Mouse (Mus musculus) intestine, embryonic 15.5 days (tissue): ENCODE measurements around the gene Urod. TPM values are rescaled to one million over a fixed set of nuclear protein-coding genes. Genes with fewer than 3 reads are reported as not detected.

Experiments
- ATAC-seq: fragments of 200-750 bp; cut with Nextera tagmentation; 2 replicates; pipeline ENCODE4 v1.8.0; 2017; ENCODE audit warnings: moderate TSS enrichment, moderate library complexity
- H3K27ac ChIP-seq: fragments of 300-500 bp; sonication (generic); 2 replicates; pipeline ENCODE4 v1.5.1; 2015; ENCODE audit warnings: mild to moderate bottlenecking, inconsistent platforms
- H3K27me3 ChIP-seq: fragments of 300-500 bp; sonication (generic); replicated peaks from 2 replicates; pipeline ENCODE4 v1.6.1; 2015; ENCODE audit warnings: inconsistent platforms
- H3K36me3 ChIP-seq: fragments of 300-500 bp; sonication (generic); 2 replicates; pipeline ENCODE4 v1.6.1; 2015; ENCODE audit warnings: inconsistent platforms
- H3K4me1 ChIP-seq: fragments of 300-500 bp; sonication (generic); replicated peaks from 2 replicates; pipeline ENCODE4 v1.6.1; 2015; ENCODE audit warnings: inconsistent platforms
- H3K4me2 ChIP-seq: fragments of 300-500 bp; sonication (generic); replicated peaks from 2 replicates; pipeline ENCODE4 v1.6.1; 2015; ENCODE audit warnings: mild to moderate bottlenecking, inconsistent platforms
- H3K4me3 ChIP-seq: fragments of 300-500 bp; sonication (generic); replicated peaks from 2 replicates; pipeline ENCODE4 v1.5.1; 2015; ENCODE audit warnings: inconsistent platforms
- H3K9ac ChIP-seq: fragments of 300-500 bp; sonication (generic); 2 replicates; pipeline ENCODE4 v1.6.1; 2015; ENCODE audit warnings: inconsistent platforms
- H3K9me3 ChIP-seq: fragments of 300-500 bp; sonication (generic); 2 replicates; pipeline ENCODE4 v1.6.1; 2016; ENCODE audit warnings: inconsistent platforms
- WGBS: fragments of 180-500 bp; shearing (Covaris S2); methylation state at CpG from one replicate; pipeline ENCODE4 v1.1.7; 2015; 5-methylcytosine and 5-hydroxymethylcytosine counted together
- polyA plus RNA-seq: library from polyadenylated mRNA; unstranded; fragments of >200 nt; fragmentation: Nextera tagmentation; extraction: Ambion mirVana; gene quantifications from 2 replicates; pipeline ENCODE4 v1.2.1, GENCODE M21; 2015

Urod gene
- polyA plus RNA-seq: 68.7 and 75.4 TPM in 2 replicates

- peak within 1 kb of the TSS; percentile 80 for H3K27ac ChIP-seq
Observed at GRCm38 (mm10) chr4:116993672-116994621, at the start of gene Urod. Gene Urod (minus strand): TSS chr4:116994413.

DNA sequence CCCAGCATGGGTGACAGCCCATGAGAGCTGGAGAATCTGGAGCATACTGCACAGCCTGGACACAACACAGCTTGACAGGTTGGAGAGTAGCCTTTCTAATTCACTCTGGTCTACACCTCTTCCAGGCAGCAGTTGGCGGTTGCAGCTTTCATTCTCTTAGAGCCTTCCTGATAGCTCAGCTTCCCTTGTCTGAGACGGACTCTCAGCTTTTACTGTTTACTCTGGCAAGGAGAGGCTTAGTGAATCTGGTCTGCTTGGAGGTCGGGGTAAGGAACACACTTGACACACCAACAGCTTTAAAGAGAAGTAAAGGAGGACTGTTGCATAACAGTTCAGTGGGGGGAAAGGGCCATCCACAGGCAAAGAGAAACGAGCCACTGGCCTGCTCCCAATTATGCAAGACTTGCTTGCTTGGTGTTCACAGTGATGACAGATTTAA is 47.1 kb upstream of the Urod start:
- H3K9ac ChIP-seq: no peak overlapping the region
- no peak overlapping the region for H3K27ac ChIP-seq
- no peak for ATAC-seq
- 42% methylated on average over 4 of the region's 4 CpGs for WGBS
- no peak overlapping the region for H3K4me3 ChIP-seq
- 0 out of 2 replicates have a peak, but pooled peaks cover 3% of the 10 kb centered on the region for H3K4me1 ChIP-seq
- no peak overlapping the region for H3K4me2 ChIP-seq
- H3K9me3 ChIP-seq: no peaks in the 10 kb centered on the region
- no peaks in the 10 kb centered on the region for H3K27me3 ChIP-seq
- H3K36me3 ChIP-seq: no peaks in the 10 kb centered on the region

More at GRCm38 (mm10) chr4:116993672-116994621, at the start of gene Urod:
- H3K4me3 ChIP-seq: peak within 1 kb of the TSS; percentile 99
- peaks cover 3% of the 10 kb centered on the region; the same call in 1 of the 2 replicates for H3K36me3 ChIP-seq
- H3K9me3 ChIP-seq: no peaks in the 10 kb centered on the region
- WGBS: under 1% methylated on average over 38 of the region's 38 CpGs
- H3K4me2 ChIP-seq: peak within 1 kb of the TSS; percentile 96
- no peaks in the 10 kb centered on the region for H3K27me3 ChIP-seq
- peaks cover 28% of the 10 kb centered on the region for H3K4me1 ChIP-seq
- peak; percentile 94 for ATAC-seq
- peak within 1 kb of the TSS; percentile 85 for H3K9ac ChIP-seq

- Histone ChIP-seq H3K4me3 (no peak overlapping the region), H3K36me3 (no peaks in the 10 kb centered on the region), H3K27me3 (no peaks in the 10 kb centered on the region), H3K9me3 (no peaks in the 10 kb centered on the region), H3K27ac (no peak overlapping the region), H3K9ac (no peak overlapping the region), H3K4me1 (0 out of 2 replicates have a peak, but pooled peaks cover 3% of the 10 kb centered on the region), H3K4me2 (no peak overlapping the region)
- no peak for ATAC-seq
- 72% methylated on average over 1 of the region's 1 CpGs for WGBS
Observed at GRCm38 (mm10) chr4:117040791-117041190, 46.6 kb upstream of the Urod start.

- Histone ChIP-seq H3K36me3 (no peaks in the 10 kb centered on the region), H3K4me1 (0 out of 2 replicates have a peak, but pooled peaks cover 3% of the 10 kb centered on the region), H3K4me3 (no peak overlapping the region), H3K27me3 (no peaks in the 10 kb centered on the region), H3K9me3 (no peaks in the 10 kb centered on the region), H3K27ac (peak overlapping the region; percentile 37), H3K4me2 (no peak overlapping the region), H3K9ac (no peak overlapping the region)
- 34% methylated on average over 9 of the region's 9 CpGs for WGBS
- no peak for ATAC-seq
Observed at GRCm38 (mm10) chr4:117039925-117040687, 45.9 kb upstream of the Urod start.

- Histone ChIP-seq H3K27ac (no peak overlapping the region), H3K4me1 (no peaks in the 10 kb centered on the region), H3K4me3 (no peak overlapping the region), H3K36me3 (peaks cover 7% of the 10 kb centered on the region; the same call in 1 of the 2 replicates), H3K9ac (no peak overlapping the region), H3K27me3 (no peaks in the 10 kb centered on the region), H3K4me2 (no peak overlapping the region), H3K9me3 (no peaks in the 10 kb centered on the region)
- ATAC-seq: no peak
- 100% methylated on average over 1 of the region's 1 CpGs for WGBS
Observed at GRCm38 (mm10) chr4:117031105-117031504, 36.9 kb upstream of the Urod start.

GRCm38 (mm10) chr4:117023469-117023868 is 29.3 kb upstream of the Urod start:
- no peak overlapping the region for H3K4me2 ChIP-seq
- ATAC-seq: no peak
- H3K36me3 ChIP-seq: peaks cover 3% of the 10 kb centered on the region; the same call in 1 of the 2 replicates
- H3K9ac ChIP-seq: no peak overlapping the region
- H3K4me3 ChIP-seq: no peak overlapping the region
- WGBS: 93% methylated on average over 4 of the region's 4 CpGs
- no peak overlapping the region for H3K27ac ChIP-seq
- H3K9me3 ChIP-seq: no peaks in the 10 kb centered on the region
- H3K4me1 ChIP-seq: 0 out of 2 replicates have a peak, but pooled peaks cover 6% of the 10 kb centered on the region
- no peaks in the 10 kb centered on the region for H3K27me3 ChIP-seq

DNA sequence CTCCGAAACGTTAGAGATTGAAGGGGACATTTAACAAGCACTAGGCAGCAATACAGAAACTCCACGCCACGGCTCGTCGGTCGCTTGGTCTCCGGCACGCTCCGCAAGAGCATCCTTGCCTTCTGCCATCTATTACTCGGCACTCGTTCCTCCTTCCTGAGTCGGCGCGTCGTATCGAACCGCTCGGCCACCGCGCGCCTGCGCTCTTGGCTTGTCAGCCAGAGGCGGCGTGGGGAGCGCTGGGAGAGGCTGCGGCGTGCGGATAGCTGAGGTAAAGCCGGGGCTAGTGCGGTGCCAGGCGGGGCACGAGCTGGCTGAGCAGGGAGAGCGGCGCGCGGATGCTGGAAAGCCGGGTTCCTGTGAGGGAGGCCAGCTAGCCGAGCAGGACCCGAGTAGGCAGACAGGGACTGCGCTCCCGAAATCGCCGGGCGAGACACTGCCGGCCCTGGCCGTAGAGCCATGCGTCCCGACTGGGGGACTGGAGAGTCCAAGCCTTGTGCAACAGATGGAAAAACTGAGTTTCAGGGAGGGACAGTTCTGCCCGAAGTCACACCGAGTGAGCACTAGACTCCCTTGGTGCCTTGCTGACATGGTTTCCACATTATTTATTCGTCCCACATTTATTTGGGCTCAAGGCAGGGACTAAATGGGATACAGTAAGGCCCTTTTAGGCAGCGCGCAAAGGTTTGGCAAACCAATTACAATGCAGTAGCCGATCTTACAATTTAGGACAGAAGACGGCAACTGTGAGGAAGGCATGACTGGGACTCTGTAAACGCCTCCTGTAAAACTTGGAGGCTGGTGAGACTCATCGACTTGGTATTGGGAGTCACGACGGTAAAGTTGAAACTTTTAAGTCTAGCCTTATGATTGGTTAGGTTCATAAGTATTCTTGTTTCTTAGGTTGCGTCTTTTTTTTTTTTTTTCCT is 25.3 kb upstream of the Urod start, which contains the start of gene Eif2b3:
Eif2b3 (plus strand) TSS at position 197 of the 929 bp plus-strand sequence.
- under 1% methylated on average over 61 of the region's 61 CpGs for WGBS
- Histone ChIP-seq H3K4me2 (peak within 1 kb of the TSS; percentile 71), H3K4me1 (0 out of 2 replicates have a peak, but pooled peaks cover 6% of the 10 kb centered on the region), H3K27me3 (no peaks in the 10 kb centered on the region), H3K27ac (no peak within 1 kb of the TSS), H3K36me3 (no peaks in the 10 kb centered on the region; the same call in 1 of the 2 replicates), H3K9ac (peak within 1 kb of the TSS; percentile 81), H3K4me3 (peak within 1 kb of the TSS; percentile 81), H3K9me3 (no peaks in the 10 kb centered on the region)
- ATAC-seq: peak; percentile 99

- no peaks in the 10 kb centered on the region for H3K27me3 ChIP-seq
- H3K9ac ChIP-seq: no peak overlapping the region
- H3K36me3 ChIP-seq: no peaks in the 10 kb centered on the region; the same call in 1 of the 2 replicates
- no peak overlapping the region for H3K4me3 ChIP-seq
- 0 out of 2 replicates have a peak, but pooled peaks cover 6% of the 10 kb centered on the region for H3K4me1 ChIP-seq
- H3K9me3 ChIP-seq: no peaks in the 10 kb centered on the region
- no peak overlapping the region for H3K4me2 ChIP-seq
- no peak for ATAC-seq
- WGBS: 87% methylated on average over 7 of the region's 7 CpGs
- no peak overlapping the region for H3K27ac ChIP-seq
Observed at GRCm38 (mm10) chr4:117018327-117018726, 24.1 kb upstream of the Urod start.

- Histone ChIP-seq H3K27ac (no peak overlapping the region), H3K4me3 (no peak overlapping the region), H3K4me1 (0 out of 2 replicates have a peak, but pooled peaks cover 6% of the 10 kb centered on the region), H3K9me3 (no peaks in the 10 kb centered on the region), H3K36me3 (no peaks in the 10 kb centered on the region; the same call in 1 of the 2 replicates), H3K27me3 (no peaks in the 10 kb centered on the region), H3K4me2 (no peak overlapping the region), H3K9ac (no peak overlapping the region)
- ATAC-seq: no peak
- 93% methylated on average over 2 of the region's 2 CpGs for WGBS
Observed at GRCm38 (mm10) chr4:117017738-117018137, 23.5 kb upstream of the Urod start.

DNA sequence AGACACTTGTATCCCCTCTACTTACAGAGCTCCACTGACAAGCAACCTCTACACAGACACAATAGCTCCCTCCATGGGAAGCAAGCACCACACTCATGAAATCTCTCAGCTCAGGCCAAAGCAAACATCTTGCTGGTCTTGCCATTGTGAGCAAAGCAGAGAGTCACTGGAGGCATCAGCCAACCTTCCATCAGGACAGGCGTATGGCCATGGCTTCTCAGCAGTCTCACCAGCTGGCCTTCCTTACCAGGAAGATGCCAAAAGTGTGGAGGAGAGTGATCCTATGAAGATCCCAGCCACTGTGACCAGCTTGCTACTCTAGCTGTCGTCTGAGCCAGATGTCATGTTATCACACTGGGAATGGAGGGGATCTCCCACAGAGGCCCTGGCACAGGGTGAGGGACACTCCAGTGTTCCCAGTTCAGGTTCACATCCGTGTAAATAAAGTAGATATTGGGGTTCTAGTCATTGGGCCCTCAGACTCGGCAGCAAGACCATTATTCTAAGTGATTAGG is 20.7 kb upstream of the Urod start:
- no peaks in the 10 kb centered on the region for H3K27me3 ChIP-seq
- no peak overlapping the region for H3K4me2 ChIP-seq
- no peak for ATAC-seq
- no peaks in the 10 kb centered on the region for H3K36me3 ChIP-seq
- WGBS: 63% methylated on average over 4 of the region's 4 CpGs
- H3K27ac ChIP-seq: no peak overlapping the region
- no peak overlapping the region for H3K4me3 ChIP-seq
- H3K9ac ChIP-seq: no peak overlapping the region
- H3K4me1 ChIP-seq: 0 out of 2 replicates have a peak, but pooled peaks cover under 1% of the 10 kb centered on the region
- H3K9me3 ChIP-seq: no peaks in the 10 kb centered on the region

GRCm38 (mm10) chr4:117013596-117013995 is 19.4 kb upstream of the Urod start:
- 84% methylated on average over 6 of the region's 6 CpGs for WGBS
- H3K4me1 ChIP-seq: no peaks in the 10 kb centered on the region

More at GRCm38 (mm10) chr4:117013596-117013995, 19.4 kb upstream of the Urod start:
- no peak overlapping the region for H3K9ac ChIP-seq
- H3K4me3 ChIP-seq: no peak overlapping the region
- no peak overlapping the region for H3K4me2 ChIP-seq
- H3K9me3 ChIP-seq: no peaks in the 10 kb centered on the region
- no peak overlapping the region for H3K27ac ChIP-seq
- ATAC-seq: no peak
- no peaks in the 10 kb centered on the region for H3K36me3 ChIP-seq
- no peaks in the 10 kb centered on the region for H3K27me3 ChIP-seq
